Mouse (Mus musculus) thymus, adult 2 months (tissue): ENCODE results near the gene Capn12.

Source experiments
- CTCF ChIP-seq: fragments of 200-500 bp; IDR thresholded peaks from 2 replicates; pipeline ENCODE4 v1.5.1; 2012; ENCODE audit warnings: mild to moderate bottlenecking, control low read depth, low read length, moderate library complexity, borderline replicate concordance; ENCODE audit not compliant: control insufficient read depth, poor library complexity, insufficient read depth; ENCODE audit errors: extremely low read depth
- POLR2A ChIP-seq: fragments of 200-500 bp; IDR thresholded peaks from 2 replicates; pipeline ENCODE4 v1.6.1; 2012; ENCODE audit warnings: mild to moderate bottlenecking, low read length, control low read depth, moderate library complexity; ENCODE audit not compliant: control insufficient read depth, poor library complexity, insufficient read depth; ENCODE audit errors: extremely low read depth

- TF ChIP-seq CTCF = no peak
- TF ChIP-seq POLR2A = no peak
These were observed 22.6 kb downstream of the Capn12 start for GRCm38 (mm10) chr7:28903778-28904177.
